Mouse (Mus musculus): ENCODE data around the gene Arl4a. TPM values are rescaled to one million over a fixed set of nuclear protein-coding genes. Genes with fewer than 3 reads are reported as not detected.

Gene Arl4a
- total RNA-seq, 2 experiments from 2014 or later, result 22.0 to 23.3 TPM

DNA sequence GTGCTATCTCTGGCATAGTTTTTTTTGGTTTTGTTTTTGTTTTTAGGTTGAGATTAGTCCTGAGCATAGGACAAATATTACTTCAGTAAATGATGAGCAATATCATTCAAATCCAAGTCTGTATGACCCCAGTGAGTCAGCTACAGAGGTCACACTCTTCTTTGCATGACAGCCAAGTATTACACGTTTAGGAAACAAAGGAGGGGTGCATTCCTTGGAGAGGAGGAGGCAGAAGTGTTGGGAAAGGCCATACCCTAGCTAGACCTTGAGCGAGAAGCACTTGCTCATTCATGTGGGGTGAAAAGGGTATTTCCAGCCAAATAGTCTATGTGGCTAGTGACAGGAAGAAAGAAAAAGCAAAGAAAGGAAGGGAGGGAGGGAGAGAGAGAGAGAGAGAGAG lies 28.0 kb downstream of the Arl4a start:
- DNase-seq, result no peak

DNA sequence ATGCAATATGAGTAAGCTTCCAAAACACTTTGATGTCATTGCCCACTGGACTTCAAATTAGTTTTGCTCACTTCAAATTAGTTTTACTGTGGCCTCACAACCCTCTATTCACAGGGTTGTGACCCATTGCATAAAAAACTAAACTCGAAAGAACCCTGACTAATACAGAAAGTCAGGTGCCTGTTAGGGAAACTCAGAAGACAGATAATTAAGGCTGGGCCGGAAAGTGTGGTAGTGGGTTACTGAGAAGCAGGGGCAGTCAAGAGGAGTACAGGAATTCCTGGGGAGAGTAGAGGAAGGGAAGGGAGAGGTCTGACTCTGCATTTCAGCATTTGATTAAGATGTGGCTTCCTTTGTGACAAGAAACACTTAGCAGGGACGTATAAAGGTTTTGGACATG lies 29.4 kb downstream of the Arl4a start:
- DNase-seq, result no peak

DNA sequence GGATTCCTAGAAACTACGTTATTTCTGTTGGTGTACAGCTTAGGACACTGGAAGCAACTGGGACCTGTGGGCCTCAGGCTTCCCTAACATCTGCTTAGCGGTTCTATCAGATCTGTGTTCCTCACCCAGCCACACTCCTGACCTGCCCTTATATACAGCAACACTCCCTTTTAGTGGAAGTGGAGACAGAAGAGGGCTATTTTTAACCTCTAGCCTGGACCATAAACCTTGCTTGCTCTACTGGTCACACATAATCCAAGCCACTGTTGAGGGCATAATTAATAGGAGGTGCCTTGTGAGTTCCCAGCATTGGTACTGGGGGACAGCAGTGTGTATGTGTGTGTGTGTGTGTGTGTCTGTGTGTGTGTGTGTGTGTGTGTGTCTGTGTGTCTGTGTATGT lies 33.1 kb downstream of the Arl4a start:
- no peak for DNase-seq

DNA sequence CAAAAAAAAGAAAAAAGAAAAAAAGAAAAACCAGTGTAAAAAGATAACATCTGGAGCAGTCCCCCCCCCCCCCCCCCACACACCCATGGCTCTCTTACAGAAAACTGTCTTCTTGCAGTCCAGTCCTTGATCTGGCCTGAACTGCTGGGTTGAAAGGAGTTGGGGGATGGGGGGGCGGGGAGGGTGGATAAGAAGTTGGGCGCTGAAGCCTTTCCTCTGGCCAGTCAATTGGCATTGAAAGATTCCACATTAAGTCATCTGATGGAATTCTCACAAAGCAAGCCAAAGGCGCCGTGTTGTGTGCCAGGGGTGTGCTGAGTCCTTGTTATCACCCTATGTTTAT lies 39.0 kb downstream of the Arl4a start:
- DNase-seq, result no peak

DNA sequence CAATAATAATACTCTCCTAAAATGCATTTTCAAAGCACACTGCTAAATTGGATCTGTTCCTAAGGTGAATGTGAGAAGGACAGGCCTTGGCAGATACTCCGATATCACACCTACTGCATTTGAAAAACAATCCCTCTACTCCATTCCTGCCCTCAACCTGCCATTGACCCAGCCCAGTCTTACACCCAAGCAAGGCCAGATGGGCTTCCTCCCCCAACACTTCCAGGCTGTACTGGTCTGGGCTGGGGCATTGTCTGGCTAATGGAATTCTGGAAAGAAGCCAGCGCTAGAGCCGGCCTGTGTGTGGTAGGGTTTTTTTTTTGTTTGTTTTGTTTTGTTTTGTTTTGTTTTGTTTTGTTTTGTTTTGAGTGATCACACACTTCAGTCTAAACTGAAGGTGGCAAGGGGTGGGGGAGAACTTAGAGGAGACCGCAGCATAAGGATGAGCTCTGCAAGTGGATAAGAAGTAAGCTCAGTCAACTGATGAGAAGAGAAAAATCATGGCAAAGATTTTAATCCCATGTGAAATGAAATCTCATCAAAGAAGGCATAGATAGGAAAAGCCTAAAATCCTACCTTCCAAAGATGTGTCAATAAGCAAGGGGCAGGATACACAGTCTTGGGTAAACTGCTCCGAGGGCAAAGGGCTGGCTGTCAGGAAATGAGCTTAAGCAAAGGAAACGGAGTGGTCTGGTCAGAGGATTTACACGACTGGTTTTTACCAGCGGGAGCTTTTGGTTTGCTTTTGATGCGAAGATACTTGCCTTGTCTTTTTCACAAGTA lies 39.6 kb downstream of the Arl4a start:
- no peak for DNase-seq

DNA sequence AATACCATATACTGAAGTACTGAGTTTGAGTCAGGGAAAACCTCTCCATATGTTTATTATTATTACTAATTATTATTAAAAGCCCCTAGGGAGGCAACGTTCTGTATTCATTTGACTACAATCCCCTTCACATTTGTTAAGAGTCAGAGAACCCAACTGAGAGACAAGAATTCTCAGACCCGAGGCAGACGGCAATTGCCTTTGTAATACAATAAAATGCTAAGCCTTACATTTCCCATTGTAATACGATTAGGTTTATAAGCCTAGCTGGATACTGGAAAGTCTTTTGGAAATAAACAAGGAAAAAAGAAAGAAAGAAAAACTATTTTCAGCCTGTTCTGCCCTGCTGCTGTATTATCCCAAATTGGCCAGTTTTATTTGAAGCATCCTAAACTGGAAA lies 40.2 kb downstream of the Arl4a start:
- no peak for DNase-seq

DNA sequence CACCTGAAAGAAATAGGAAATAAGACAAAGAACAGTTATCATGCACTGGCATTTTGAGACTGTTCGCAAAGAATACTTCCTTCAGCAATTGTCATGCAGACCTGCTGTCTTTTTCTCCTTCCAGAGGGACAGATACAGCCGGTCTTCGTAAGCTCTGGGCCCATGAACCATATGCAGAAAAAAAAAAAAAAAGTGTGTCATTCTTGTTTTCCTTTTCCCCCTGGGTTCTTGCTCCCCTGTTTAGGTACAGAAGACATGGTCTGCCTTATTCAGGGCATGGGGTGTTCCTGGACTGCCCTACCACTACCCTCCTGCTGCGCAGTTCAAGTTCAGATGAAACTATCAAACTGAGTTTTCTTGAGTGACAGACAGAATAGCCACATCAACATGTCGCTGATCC lies 41.8 kb downstream of the Arl4a start:
- no peak for DNase-seq

DNA sequence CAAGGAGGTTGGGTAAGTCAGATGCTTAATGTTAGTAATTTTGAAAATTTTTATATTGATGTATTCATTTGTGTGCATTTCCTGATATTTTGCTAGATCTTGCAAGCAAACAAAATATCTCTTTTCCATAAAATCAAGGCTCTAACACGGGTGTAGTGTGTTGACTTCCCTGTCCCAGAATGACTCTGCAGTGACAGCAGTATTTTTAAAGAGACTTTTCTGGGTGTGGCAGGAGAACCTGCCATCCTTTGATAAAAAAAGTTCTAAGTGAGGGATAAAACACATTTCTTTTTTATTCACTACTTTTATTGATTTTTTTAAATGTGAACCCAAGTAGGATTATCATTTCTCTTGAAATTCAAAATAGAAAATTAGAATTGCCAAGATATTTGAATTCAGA lies 42.2 kb downstream of the Arl4a start:
- DNase-seq, result no peak

DNA sequence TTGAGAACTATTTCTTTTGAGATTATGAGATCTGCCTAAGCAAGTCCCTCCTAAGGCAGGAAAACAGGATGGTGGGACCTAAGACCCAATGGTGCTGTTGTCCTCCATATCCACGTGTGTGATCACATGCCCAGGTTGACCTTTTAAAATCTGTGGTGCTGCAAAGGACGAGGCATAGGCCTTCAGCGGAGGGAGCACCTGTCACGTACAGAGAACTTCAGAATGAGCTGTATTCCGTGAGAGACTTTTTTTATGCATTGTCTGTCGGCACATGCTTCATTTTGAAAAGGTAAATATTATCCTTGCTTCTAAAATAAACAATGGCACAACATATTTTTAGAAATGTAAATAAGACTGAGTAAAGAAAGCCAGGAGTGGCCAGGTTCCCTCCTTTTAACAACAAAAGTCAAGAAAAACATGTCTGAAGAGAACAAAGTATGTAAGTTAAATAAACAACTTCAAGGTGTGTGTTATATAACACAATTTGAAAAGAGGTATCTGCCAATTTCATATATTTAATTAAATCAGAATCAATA lies 45.0 kb downstream of the Arl4a start:
- no peak for DNase-seq

DNA sequence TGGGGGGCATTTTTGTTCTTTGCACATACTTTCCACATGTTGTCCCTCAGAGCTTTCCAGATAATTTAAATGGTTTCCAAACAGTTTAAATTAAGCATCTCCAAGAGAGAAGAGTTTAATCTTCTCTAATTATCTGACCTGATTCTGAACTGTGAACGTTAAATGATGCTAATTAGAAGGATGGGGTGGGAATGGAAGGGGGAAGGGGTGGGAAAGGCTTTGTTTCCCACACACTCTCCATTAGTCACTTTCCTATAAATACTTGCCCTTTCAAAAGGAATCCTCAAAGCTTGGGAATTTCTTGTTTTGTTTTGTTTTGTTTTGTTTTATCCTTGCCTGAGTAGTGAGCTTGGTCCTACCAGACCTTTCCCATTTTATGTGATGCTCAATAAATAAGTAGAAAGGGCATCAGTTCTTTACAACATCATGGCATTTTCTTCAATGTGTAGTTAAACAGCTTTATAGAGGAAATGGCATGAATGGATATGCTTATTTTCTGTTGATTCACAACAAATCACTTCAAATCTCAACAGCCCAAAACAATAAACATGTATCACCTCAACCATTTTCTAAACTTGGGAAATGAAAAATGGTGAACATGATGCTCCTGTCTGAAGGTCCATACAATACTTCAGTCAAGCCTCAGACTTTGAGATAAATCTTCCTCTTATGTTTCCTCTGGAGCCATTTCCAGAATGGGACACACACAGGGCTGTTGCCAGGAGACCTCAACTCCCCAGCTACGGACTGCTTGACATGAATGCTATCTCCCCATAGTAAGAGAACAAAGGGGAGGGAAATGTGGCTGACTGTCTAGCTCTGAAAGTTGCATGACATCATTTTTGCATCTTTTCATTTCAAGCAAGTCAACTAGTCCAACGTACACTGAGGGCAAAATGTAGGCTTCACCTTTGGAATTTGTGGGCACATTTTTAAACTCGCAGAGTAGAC lies 46.7 kb downstream of the Arl4a start:
- DNase-seq, result no peak

DNA sequence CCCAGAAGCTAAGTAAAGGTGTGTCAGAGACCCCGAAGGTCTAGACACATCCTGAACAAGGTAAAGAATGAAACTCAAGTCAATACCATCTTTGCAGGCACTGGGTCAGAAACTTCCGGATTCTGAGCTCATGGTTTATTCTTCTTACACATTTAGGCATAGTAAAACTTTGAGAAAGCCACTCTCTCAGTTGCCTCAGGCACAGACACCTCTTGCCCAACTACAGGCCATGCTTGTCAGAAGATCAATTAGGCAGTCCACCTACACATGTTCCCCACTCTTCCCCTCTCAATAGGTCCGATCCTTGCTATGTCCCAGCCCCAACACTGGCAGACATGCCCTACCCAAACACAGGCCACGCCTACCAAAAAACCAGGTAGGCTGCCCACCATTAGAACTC lies 48.7 kb downstream of the Arl4a start:
- DNase-seq, result no peak

DNA sequence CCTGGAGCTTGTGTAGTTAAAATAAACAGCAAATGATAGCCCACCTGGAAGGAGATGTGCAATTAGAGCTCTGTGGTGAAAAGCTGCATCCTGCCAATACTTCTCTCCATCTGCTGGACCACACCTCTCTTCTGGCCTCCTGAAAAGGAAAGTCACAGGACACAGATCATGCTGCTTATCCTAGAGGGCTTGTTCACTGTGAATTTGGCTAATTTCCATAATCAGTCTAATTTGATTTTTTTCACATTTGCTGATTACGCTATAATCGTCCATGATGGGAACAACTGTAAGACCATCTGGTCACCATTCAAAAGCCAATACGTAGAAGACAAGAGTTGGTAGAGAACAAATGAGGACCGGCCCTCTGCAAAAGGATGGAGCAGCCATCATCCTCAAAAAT lies 50.6 kb downstream of the Arl4a start:
- DNase-seq, result no peak

DNA sequence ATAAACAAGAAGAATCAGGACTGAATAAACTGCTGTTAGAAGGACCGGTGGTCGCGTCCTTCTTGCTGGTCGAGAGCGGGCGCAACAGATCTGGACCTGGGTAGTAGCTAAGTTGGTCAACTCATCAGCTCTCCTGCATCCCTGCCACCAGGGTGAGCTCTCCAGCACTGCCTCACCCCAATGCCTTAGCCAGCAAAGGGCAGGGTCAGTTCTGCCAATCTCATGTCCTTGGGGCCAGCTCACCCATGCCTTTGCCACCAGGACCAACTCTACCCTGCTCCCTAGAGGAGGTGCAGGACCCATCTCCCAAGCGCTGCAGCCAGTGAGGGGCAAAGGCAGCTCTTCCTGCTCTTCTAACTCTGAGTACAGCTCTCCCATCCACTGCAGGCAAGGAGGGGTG lies 52.2 kb downstream of the Arl4a start:
- DNase-seq, result no peak

DNA sequence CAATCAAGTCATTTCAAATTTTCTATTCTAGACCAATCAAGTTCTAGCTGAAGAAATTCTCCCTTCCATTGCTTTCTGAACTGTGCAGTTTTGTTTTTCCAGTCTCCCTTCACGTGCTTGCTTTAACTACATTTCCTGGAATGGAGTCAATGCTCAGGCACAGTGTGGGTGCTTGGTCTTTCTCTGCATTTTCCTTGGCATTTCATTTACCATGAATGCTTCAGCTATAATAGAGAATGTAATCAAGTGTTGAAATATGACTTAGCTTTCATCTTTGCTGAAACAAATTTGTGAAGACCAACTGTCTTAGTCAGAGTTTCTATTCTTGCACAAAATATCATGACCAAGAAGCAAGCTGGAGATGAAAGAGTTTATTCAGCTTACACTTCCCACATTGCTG lies 58.0 kb downstream of the Arl4a start:
- no peak for DNase-seq

DNA sequence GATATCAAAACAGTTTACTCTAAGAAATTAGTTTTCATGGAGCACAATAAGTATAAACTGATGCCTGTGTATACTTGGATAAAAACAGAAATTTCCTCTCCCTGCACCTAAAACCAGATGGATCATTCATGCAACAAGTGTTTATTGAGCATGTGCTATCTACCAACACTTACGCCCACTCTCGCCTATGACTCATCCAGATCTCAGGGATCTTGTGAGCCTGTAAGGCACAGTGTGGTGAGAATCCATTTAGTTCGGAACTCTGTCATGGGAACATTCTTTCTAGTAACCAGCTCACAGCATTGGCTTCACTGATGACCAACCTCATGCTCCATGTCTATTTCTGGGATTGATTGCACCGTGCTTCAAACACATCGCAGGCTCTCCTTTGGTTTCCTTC lies 58.8 kb downstream of the Arl4a start:
- DNase-seq, result no peak

DNA sequence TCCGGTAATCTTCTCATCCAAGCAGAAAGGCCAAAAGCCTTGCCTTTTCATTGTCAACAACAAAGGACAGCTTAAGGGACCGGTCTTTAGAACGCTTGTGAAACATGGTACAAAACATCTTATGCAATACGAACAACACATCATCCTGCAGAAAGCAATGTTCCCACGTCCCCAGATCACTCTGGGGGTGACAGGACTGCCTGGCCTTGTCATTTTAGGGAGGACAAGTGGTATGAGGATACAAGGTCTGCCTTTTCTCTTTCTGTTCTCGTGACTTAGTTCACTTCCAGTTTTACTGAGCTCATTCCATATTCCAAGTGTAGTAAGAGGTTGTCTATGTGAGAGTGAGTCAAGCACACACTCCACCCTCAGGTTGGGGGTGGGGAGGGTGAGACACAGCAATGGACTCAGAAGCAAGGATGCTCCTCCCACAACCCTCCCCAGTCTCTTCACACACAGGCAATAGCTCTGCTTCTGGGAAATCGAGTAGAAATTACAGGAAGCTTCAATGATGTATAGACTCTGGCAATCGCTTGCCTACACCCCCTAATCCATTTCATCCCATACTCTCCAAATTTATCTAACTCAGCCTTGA lies 59.7 kb downstream of the Arl4a start:
- no peak for DNase-seq

DNA sequence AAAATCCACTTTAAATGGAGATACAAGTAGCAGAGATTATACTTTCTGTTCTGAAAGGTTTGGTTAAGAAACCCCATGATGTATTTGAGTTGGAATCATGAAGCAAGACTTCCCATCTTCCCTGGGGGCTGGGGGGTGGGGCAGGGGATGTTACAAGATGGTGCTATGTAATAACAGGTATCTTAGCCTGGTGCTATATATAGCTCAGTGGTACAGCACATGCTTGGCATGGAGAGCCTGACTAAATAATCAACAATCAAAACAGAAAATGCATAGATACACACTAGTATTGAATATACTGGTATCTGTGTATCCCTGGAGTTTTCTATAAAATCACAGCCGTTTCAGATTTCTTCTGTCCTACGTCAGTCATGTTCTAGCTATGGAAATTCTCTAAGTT lies 61.4 kb downstream of the Arl4a start:
- no peak for DNase-seq

DNA sequence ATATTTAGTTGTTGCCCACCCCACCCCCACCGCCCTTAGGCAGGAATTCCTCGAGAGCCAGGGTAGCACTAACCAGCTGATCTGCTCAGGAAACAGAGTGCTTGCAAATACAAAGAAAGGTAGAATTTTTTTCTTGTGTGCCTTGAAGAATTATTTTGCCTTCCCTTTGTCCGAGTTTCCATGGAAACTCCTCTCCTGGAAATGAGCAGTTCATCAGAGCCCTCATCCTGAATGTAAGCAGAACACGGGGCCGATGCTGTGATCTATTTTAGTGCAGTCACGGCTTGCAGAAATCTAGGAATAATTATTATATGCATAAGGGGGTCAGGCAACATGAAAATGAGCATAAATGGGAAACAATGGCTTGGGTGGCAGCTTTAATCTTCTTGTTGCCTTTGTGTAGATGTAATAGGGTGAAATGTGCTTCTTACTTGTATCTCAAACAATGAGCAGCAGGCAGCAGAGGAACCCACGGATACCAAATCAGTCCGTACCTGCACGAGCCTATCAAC lies 61.9 kb downstream of the Arl4a start:
- DNase-seq, result no peak

DNA sequence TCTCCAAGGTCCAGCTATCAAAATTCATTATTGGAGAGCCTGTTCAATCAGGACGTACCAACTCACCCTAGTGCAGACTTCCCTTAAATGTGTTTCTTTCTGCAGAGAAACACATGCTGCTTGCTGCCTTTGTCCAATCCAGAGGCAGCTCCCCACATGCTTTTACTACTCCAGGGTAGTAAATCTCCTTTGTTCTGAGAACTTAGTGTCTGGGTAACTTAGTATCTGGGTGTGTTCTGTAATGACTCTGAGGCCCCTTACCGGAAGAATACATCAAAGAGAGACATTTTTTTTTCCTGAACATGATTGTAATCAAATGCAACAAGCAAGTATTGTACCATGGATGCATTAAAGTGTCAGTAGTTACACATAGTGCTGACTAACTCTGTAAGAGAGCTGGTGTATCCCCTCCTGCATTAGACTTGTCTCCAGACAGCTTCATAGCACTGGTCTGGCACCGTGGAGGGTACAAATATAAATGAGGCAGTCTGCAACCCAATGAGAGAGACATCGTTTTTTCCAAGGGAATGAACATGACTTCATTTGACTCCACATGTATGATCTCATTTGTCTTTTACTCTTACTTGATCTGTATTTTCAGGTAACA lies 62.7 kb downstream of the Arl4a start:
- DNase-seq, result no peak

DNA sequence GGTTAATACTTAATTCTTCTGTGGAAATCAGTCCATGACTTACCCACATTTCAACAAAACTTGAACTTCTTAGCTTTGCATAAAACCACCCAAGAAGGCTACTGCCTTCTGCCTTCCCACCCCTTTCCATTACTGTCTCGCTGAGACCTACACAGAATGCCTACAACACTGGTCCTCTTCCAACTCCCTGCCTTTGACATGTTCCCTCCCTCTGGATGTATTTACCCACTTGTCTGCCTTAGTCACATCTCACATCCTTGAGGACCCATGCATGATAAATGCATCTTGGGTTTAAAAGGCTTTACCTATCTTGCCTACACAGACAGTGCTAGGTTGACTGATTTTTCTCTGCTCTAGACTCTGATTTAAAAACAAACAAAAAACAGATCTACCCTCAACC lies 63.6 kb downstream of the Arl4a start:
- DNase-seq, result no peak

DNA sequence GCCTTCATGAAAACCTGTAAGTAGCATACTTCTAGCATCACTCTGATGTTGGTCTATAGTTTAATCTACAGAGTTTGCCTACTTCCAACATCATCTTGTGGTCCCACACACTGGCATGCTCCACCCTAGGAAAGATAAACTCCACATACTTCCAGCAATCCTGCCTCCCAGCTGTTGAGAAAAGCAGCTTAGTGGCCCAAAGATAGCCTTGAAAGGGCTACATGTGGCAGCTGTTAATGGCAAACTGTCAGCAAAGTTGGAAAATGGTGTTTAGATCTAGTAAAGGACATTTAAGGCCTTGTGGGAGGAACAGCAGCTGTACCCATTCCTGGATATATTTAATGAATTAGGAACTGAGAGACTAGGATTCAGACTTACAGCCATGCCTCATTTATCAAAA lies 68.3 kb downstream of the Arl4a start:
- DNase-seq, result no peak

DNA sequence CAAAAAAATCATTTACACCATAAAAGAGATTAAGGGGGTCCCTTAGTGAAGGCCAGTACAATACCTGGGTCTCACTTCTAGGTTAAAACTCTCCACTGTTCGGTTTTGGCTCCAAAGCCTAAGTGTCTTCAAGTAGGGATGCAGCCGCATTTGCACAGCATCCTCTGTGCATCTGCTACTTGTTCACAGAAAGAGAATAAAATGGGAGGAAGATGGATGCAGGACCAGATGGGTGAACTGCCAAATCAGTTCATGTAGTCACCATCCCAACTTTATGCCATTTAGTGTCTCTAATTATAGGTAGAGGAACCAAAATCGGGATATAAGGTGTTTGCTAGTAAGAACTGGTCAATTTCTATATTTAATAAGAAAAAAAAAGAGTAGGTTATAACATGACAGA lies 69.7 kb downstream of the Arl4a start:
- DNase-seq, result no peak

All from gastrocnemius, postnatal 10 days (tissue).